Mouse (Mus musculus) neutrophil, adult 5-6 weeks (primary cell): ENCODE measurements at regions not wholly inside any gene's neighbourhood (a gene's known extent, or its start where the extent isn't known, plus 50 kb on each side); places are given as distances from the start of the nearest gene placed in this dataset.

Experiments
- ATAC-seq: fragments of 151-379, 151-347 bp; 2 replicates; pipeline ENCODE4 v1.8.0; 2017; ENCODE audit warnings: mild to moderate bottlenecking, moderate TSS enrichment; ENCODE audit not compliant: insufficient number of reproducible peaks, poor library complexity, low FRiP score, severe bottlenecking; ENCODE audit errors: extremely low read depth

- ATAC-seq = no peak
Observed at GRCm38 (mm10) chr10:96980494-96980831, 363.7 kb downstream of the Btg1 start.

GRCm38 (mm10) chr10:96980832-96981515, 364.2 kb downstream of the Btg1 start:
- ATAC-seq = no peak

- ATAC-seq = no peak
Observed at GRCm38 (mm10) chr10:96981516-96981869, 364.7 kb downstream of the Btg1 start.

GRCm38 (mm10) chr10:97000871-97001270, 384.1 kb downstream of the Btg1 start:
- no peak for ATAC-seq

GRCm38 (mm10) chr10:97008873-97009272, 392.1 kb downstream of the Btg1 start:
- ATAC-seq = no peak

- ATAC-seq = no peak
Observed at GRCm38 (mm10) chr10:97009859-97010258, 393.1 kb downstream of the Btg1 start.

GRCm38 (mm10) chr10:97018641-97019040, 401.8 kb downstream of the Btg1 start:
- no peak for ATAC-seq

- no peak for ATAC-seq
Observed at GRCm38 (mm10) chr10:97028776-97029175, 412.0 kb downstream of the Btg1 start.

- no peak for ATAC-seq
Observed at GRCm38 (mm10) chr10:97030996-97031395, 414.2 kb downstream of the Btg1 start.

GRCm38 (mm10) chr10:97035371-97035786, 418.6 kb downstream of the Btg1 start:
- ATAC-seq = no peak

- ATAC-seq = no peak
Observed at GRCm38 (mm10) chr10:97038025-97038424, 421.2 kb downstream of the Btg1 start.

- ATAC-seq = no peak
Observed at GRCm38 (mm10) chr10:97047566-97047965, 430.8 kb downstream of the Btg1 start.

- ATAC-seq = no peak
Observed at GRCm38 (mm10) chr10:97047996-97048395, 431.2 kb downstream of the Btg1 start.

- ATAC-seq = no peak
Observed at GRCm38 (mm10) chr10:97054472-97054871, 424.9 kb upstream of the Dcn start.

- no peak for ATAC-seq
Observed at GRCm38 (mm10) chr10:97061961-97062360, 417.4 kb upstream of the Dcn start.

GRCm38 (mm10) chr10:97064546-97064945, 414.9 kb upstream of the Dcn start:
- ATAC-seq = no peak

GRCm38 (mm10) chr10:97078022-97078473, 401.4 kb upstream of the Dcn start:
- ATAC-seq = no peak

GRCm38 (mm10) chr10:97079575-97079974, 399.8 kb upstream of the Dcn start:
- ATAC-seq = no peak

- ATAC-seq = no peak
Observed at GRCm38 (mm10) chr10:97087286-97087685, 392.1 kb upstream of the Dcn start.

- ATAC-seq = no peak
Observed at GRCm38 (mm10) chr10:97090254-97090653, 389.2 kb upstream of the Dcn start.

GRCm38 (mm10) chr10:97093886-97094285, 385.5 kb upstream of the Dcn start:
- no peak for ATAC-seq
